Mouse (Mus musculus): ENCODE measurements around the gene Mrpl41.

Mrpl41 gene

DNA sequence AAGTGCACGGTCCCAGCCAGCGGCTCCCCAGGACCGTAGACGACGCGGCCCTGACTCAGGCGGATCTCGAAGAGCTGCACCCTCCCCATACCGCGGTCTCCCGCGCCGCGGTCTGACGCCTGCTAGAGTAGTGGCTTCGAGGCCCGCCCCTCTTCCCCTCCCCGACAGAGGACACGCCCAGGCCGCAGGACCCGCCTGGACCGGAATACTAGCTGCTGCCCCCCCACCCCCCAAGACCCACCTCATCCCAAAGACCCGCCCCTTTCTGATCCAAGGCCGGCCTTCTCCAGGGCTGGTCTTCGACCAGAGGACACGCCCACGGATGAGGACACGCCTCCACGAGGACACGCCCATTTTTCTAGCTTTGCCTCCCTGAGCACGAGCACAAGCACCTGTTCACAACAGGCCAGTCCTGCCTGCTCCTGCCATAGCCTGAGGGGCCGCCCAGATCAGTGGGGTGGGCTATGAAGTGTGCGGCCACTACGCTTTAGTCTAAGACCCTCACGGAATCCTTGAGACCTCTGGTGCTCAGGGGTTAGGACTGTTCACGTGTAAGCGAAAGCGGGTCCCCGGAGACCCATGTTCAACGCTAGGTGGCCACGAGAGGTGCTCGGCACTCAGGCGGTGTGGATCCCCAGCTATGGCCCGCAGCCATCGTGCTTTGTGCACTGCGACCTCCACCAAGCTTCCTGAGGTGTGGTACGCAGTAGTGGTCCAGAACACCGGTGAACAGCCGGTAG lies 39.7 kb downstream of the Mrpl41 start, which contains the start of gene Arrdc1:
Gene Arrdc1 (minus strand): TSS at position 196 of the 740 bp plus-strand sequence.
- DNase-seq = peak; percentile 96 to 97

DNA sequence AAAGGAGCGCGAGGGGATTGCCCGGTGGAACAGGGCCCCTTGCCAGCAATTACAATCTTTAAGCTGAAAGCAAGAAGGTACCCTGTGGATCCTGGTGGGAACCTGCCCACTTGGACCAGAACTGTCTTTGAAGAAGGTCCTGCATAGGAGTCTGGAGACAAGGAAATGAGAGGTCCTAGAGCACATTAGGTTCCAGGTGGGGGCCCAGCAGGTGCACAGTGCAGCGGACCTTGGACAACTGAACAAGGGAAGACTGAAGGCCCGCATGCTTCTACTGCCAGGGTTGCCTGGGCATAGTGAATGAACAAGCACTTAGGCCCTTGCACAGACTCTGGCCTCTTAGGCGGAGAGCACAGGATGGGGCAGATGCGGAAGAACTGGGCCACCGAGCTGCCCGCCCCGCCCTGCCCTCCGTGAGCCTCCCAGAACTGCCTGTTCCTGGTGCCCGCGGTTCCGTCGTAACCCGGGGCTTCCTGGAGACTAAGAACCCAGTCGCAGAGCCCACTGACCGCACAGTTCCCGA lies 40.4 kb downstream of the Mrpl41 start:
- DNase-seq = no peak

DNA sequence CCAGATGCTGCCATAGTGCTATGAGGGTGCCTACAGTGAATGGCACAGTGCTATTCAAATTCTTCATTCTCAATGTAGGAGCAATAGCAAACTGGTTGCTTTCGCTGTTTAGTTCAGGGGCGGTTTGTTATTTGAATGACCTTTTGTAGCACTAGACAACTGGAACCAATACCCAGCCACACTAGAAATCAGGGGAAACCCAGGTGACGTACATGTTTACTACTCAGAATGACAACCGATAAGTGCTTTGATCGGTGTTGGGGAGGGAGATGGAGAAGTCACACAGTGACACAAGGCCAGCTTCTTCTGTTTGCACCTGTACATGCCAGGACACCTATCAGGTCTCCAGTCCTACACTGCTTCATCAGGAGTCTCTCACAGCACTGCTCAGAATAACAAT lies 45.3 kb downstream of the Mrpl41 start:
- DNase-seq = no peak

DNA sequence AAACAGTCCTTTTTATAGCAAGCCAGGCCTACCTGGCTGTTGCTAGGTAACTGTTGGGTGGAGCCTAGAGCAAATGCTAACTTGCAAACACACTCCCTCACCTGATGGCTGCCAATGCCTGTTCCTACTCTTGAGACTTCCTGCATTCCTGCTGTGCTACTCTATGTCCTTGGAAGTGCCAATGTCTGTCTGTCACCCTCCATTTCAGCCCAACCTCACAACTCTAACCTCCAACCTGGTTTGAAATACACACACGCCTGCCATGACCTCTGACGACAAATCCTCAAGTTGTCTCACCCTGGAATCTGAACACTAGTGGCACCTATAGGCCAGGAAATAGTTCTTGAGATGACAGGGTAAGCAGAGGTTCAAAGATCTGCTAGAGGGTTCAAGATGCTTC lies 45.8 kb downstream of the Mrpl41 start:
- DNase-seq = peak; percentile 76 to 87

DNA sequence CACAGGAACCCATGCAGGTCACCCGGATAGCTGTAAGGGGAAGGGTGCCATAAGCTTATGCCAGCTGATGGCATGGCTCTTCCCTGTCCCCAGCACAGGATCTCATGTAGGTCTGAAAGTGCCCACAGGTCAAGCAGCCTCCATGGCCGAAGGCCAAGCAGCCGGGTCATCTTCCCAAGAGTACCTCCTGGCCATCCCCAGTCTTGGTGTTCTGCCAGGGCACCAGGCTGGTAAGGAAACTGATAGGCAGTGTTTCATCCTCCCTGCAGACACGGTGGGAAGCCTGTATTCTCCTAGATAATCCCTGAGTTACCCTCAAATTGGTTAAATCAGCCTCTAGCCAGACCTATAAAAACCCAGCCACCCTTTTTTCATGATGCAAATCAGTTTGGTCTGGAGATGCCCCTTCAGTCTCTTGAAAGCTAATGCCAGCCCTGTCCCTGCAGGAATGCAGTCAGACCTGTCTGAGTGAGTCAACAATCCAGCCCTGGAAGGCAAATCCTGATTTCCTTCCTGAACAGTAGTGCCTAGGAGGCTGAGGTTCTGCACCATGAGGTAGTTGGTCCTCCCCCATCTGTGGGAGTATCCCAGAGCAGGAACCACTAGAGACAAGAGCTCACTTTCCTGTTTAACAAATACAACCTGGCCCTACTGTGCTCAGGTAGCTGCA lies 47.0 kb downstream of the Mrpl41 start:
- peak; percentile 89 to 94 for DNase-seq

DNA sequence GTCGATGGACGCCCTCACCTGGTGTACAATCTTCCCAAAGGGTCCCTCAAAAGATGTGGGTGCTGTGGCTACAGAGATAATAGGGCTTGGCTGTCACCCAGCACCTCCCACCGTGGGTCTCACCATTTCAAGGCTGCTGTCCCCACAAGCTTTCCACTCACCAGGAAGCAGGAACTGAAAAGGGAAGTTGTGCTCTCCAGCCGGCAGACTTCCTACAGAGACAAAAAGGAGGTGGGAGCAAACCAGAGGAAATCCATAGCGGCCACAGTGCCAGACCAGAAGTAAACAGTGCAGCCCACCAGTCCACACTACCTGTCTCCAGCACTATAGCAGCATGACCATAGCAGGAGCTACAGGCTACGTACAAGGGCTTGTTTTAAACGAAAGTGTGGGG lies 47.9 kb downstream of the Mrpl41 start:
- no peak for DNase-seq

DNA sequence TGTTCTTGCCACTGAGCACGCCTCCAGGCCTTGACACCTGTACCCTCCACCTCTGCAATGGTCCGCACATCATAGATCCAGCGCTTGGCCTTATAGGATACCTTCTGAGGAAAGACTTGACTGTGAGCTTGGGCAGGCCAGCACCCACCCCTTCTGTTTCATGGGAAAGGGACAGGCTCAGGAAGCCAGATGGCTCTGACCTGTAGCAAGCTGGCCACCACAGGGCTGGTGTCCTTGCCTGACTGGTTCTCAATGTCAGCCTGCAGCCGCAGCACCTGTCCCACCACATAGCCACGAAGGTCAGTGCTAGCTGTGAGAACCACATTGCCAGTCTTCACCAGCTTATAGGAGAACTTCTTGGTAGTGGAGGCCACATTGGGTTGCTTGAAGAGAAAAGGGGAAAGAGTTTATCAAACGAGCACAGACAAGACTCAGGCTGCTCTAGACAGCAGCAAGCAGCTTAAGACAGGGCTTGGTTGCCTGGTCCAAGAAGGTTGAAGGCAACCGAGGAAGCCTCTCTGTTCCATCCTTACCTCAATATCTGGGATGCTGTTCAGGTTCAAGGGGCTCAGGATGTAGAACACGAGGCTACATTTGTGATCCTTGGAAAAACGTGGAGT lies 48.4 kb downstream of the Mrpl41 start:
- DNase-seq = no peak

DNA sequence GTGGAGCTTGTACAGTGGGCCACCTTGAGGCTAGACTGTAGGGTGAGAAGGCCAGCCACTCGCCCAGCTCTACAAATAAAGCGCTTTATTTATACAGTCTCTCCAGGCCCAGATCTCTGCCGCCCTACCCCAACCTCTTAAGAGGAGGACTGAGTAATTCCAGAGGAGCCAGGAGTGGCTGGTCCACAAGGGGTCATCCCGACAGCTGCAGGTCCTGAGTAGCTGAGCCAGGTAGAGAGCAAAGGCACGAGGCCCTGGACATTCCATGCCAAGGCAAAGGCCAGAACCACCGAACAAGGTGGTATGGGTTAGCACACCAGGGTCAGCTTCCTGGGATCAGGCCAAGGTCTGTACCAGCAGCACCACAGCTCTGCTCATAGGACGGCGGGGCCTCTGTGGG lies 49.6 kb downstream of the Mrpl41 start:
- peak; percentile 59 to 72 for DNase-seq
